Mouse (Mus musculus) forebrain, embryonic 16.5 days (tissue): ENCODE measurements around the gene Ehd4. TPM values are rescaled to one million over a fixed set of nuclear protein-coding genes. Genes with fewer than 3 reads are reported as not detected.

Experiments used
- ATAC-seq: fragments of 200-750 bp; cut with Nextera tagmentation; 2 replicates; pipeline ENCODE4 v1.8.0; 2017; ENCODE audit warnings: mild to moderate bottlenecking, moderate library complexity
- H3K27ac ChIP-seq: fragments of 300-500 bp; sonication (generic); 2 replicates; pipeline ENCODE4 v1.5.1; 2014; ENCODE audit warnings: low read length, control low read depth
- H3K27me3 ChIP-seq: fragments of 300-500 bp; sonication (generic); replicated peaks from 2 replicates; pipeline ENCODE4 v1.6.1; 2014; ENCODE audit warnings: low read length; ENCODE audit not compliant: control insufficient read depth, insufficient read depth
- H3K36me3 ChIP-seq: fragments of 300-500 bp; sonication (generic); 2 replicates; pipeline ENCODE4 v1.6.1; 2014; ENCODE audit not compliant: control insufficient read depth, insufficient read depth
- H3K4me1 ChIP-seq: fragments of 300-500 bp; sonication (generic); replicated peaks from 2 replicates; pipeline ENCODE4 v1.6.1; 2014; ENCODE audit warnings: low read length; ENCODE audit not compliant: control insufficient read depth, insufficient read depth
- H3K4me2 ChIP-seq: fragments of 300-500 bp; sonication (generic); 2 replicates; pipeline ENCODE4 v1.6.1; 2014; ENCODE audit warnings: mild to moderate bottlenecking, low read length, control low read depth
- H3K4me3 ChIP-seq: fragments of 300-500 bp; sonication (generic); replicated peaks from 2 replicates; pipeline ENCODE4 v1.5.1; 2014; ENCODE audit warnings: mild to moderate bottlenecking, low read length, control low read depth
- H3K9ac ChIP-seq: fragments of 300-500 bp; sonication (generic); replicated peaks from 2 replicates; pipeline ENCODE4 v1.6.1; 2014; ENCODE audit warnings: low read depth, low read length, control low read depth
- H3K9me3 ChIP-seq: fragments of 300-500 bp; sonication (generic); 2 replicates; pipeline ENCODE4 v1.6.1; 2016; ENCODE audit warnings: low read length; ENCODE audit not compliant: control insufficient read depth
- WGBS: fragments of 180-500 bp; shearing (Covaris S2); extraction: QIAGEN DNeasy Blood & Tissue Kit; methylation state at CpG from one replicate; pipeline ENCODE4 v1.1.7; 2014; 5-methylcytosine and 5-hydroxymethylcytosine counted together
- polyA plus RNA-seq: library from polyadenylated mRNA; unstranded; fragments of >200 nt; fragmentation: Nextera tagmentation; extraction: Ambion mirVana; gene quantifications from 2 replicates; pipeline ENCODE4 v1.2.1, GENCODE M21; 2015

Gene Ehd4
- polyA plus RNA-seq, 1 experiment from 2014 or later: 9.7 TPM

DNA sequence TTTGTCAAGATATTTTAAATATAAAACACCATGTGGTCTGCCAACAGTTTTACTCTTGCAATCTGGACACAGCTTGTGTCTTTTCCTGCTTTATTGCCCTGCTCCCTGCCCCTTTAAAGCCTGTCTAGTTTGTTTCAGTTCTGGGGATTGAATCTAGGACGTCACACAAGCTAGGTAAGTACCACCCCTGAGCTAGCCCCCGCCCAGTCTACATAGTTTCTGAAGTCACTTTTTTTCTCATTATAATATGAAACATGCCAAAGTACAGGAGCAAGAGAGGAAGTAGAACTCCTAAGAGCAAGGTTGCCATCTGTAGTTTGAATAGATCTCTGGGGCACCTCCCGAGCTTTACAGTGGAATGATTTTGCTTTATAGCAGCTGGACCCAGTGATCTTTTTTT lies 3.8 kb downstream of the Ehd4 start:
- Histone ChIP-seq H3K27me3 (no peaks in the 10 kb centered on the region), H3K4me1 (peaks cover 9% of the 10 kb centered on the region), H3K36me3 (no peaks in the 10 kb centered on the region), H3K9ac (no peak overlapping the region), H3K4me3 (no peak overlapping the region), H3K27ac (no peak overlapping the region), H3K4me2 (no peak overlapping the region), H3K9me3 (no peaks in the 10 kb centered on the region)
- no peak for ATAC-seq
- 85% methylated on average over 3 of the region's 3 CpGs for WGBS

DNA sequence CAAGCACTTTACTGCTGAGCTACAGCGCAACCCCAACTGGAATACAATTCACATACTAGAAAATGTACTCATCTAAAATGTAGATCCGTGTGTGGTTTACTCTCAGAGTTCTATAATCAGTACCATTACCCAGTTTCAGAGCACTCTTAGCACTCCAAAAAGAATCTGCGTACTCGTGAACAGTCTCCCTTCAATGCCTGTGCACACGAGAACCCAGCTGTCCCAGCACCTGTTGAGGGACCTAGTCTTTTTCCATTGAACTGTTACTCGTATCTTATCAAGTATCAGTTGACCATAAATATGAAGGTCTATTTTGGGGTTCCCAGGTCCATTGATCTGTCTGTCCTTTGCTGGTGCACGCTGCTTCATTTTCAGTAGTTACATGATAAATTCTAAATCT lies 4.8 kb downstream of the Ehd4 start:
- H3K4me2 ChIP-seq: no peak overlapping the region
- no peaks in the 10 kb centered on the region for H3K36me3 ChIP-seq
- no peaks in the 10 kb centered on the region for H3K9me3 ChIP-seq
- H3K4me1 ChIP-seq: peaks cover 5% of the 10 kb centered on the region
- no peak overlapping the region for H3K27ac ChIP-seq
- H3K9ac ChIP-seq: no peak overlapping the region
- no peak overlapping the region for H3K4me3 ChIP-seq
- 86% methylated on average over 7 of the region's 7 CpGs for WGBS
- ATAC-seq: no peak
- no peaks in the 10 kb centered on the region for H3K27me3 ChIP-seq

DNA sequence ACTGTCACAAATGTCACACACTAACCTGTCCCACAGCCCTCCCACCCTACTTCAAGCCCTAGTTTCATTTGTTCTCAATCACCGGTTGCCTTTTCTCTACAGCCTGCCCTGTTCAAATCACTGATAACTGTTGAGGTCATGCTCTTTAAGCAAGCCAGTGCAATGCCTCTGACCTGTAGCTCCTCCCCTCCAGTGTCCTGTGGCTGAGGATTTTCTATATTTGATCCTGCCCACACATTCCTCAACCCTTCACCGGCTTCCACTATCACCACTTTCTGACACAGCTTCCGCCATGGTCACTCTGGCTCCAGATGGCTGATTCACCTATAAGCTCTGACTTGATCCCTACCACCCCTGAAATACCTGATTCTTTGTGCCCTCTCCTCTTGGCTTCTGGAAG lies 6.4 kb downstream of the Ehd4 start:
- H3K4me1 ChIP-seq: no peaks in the 10 kb centered on the region
- H3K4me3 ChIP-seq: no peak overlapping the region
- no peaks in the 10 kb centered on the region for H3K36me3 ChIP-seq
- no peak overlapping the region for H3K27ac ChIP-seq
- no peaks in the 10 kb centered on the region for H3K27me3 ChIP-seq
- no peak overlapping the region for H3K9ac ChIP-seq
- no peak for ATAC-seq
- H3K4me2 ChIP-seq: no peak overlapping the region
- no peaks in the 10 kb centered on the region for H3K9me3 ChIP-seq
- WGBS: 93% methylated on average over 3 of the region's 3 CpGs

- Histone ChIP-seq H3K4me1 (no peaks in the 10 kb centered on the region), H3K27ac (no peak overlapping the region), H3K4me2 (no peak overlapping the region), H3K4me3 (no peak overlapping the region), H3K36me3 (no peaks in the 10 kb centered on the region), H3K9ac (no peak overlapping the region), H3K9me3 (no peaks in the 10 kb centered on the region), H3K27me3 (no peaks in the 10 kb centered on the region)
- 60% methylated on average over 2 of the region's 2 CpGs for WGBS
- ATAC-seq: no peak
These were observed 7.0 kb downstream of the Ehd4 start for GRCm38 (mm10) chr2:120147364-120147763.

DNA sequence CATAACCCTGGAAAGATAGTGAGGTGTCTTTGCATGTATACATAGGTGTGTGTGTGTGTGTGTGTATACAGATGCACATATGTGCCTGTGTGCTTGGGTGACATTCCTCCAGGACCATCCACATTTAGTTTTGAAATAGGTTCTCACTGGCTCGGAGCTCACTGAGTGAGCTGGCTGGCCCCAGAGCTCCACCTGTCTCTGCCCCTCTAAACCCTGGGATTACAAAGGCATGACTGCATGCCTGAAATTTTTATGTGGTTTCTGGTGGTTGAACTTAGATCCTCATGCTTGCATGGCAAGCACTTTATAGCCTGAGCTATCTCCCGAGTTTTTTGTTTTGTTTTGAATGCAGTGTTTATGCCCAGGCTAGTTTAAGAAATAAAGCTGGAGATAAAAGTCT lies 7.9 kb downstream of the Ehd4 start:
- no peak overlapping the region for H3K4me2 ChIP-seq
- H3K4me3 ChIP-seq: no peak overlapping the region
- H3K4me1 ChIP-seq: no peaks in the 10 kb centered on the region
- no peaks in the 10 kb centered on the region for H3K36me3 ChIP-seq
- no peaks in the 10 kb centered on the region for H3K27me3 ChIP-seq
- H3K27ac ChIP-seq: no peak overlapping the region
- no peak for ATAC-seq
- 80% methylated on average over 2 of the region's 2 CpGs for WGBS
- no peak overlapping the region for H3K9ac ChIP-seq
- no peaks in the 10 kb centered on the region for H3K9me3 ChIP-seq

GRCm38 (mm10) chr2:120144390-120144789 lies 10.0 kb downstream of the Ehd4 start:
- H3K27ac ChIP-seq: no peak overlapping the region
- H3K4me3 ChIP-seq: no peak overlapping the region
- no peak overlapping the region for H3K4me2 ChIP-seq
- H3K27me3 ChIP-seq: no peaks in the 10 kb centered on the region
- H3K9ac ChIP-seq: no peak overlapping the region
- WGBS: 86% methylated on average over 4 of the region's 4 CpGs
- no peak for ATAC-seq
- H3K4me1 ChIP-seq: no peaks in the 10 kb centered on the region
- no peaks in the 10 kb centered on the region for H3K36me3 ChIP-seq
- no peaks in the 10 kb centered on the region for H3K9me3 ChIP-seq

DNA sequence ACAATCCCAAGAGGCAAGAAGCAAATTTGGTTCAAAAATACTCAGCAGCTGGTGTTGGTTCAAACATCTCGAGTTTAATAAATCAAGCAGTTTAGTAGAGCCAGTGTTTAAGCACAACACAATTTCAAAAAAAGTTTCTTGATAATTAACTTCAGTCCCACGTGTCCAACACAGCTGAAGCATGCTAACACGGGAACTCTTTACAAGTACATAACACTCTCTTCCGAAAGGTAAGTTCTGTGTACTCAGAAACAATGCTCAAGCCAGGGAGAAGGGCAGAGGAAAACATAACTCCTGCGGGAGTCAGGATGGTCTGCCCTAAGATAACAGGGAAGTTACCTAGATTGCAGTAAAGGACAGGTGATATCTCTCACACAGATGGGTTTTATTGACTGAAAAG lies 12.1 kb downstream of the Ehd4 start:
- no peak overlapping the region for H3K9ac ChIP-seq
- no peak overlapping the region for H3K27ac ChIP-seq
- H3K36me3 ChIP-seq: no peaks in the 10 kb centered on the region
- no peak overlapping the region for H3K4me2 ChIP-seq
- no peak overlapping the region for H3K4me3 ChIP-seq
- H3K4me1 ChIP-seq: no peaks in the 10 kb centered on the region
- WGBS: 83% methylated on average over 5 of the region's 5 CpGs
- no peak for ATAC-seq
- H3K27me3 ChIP-seq: no peaks in the 10 kb centered on the region
- no peaks in the 10 kb centered on the region for H3K9me3 ChIP-seq

DNA sequence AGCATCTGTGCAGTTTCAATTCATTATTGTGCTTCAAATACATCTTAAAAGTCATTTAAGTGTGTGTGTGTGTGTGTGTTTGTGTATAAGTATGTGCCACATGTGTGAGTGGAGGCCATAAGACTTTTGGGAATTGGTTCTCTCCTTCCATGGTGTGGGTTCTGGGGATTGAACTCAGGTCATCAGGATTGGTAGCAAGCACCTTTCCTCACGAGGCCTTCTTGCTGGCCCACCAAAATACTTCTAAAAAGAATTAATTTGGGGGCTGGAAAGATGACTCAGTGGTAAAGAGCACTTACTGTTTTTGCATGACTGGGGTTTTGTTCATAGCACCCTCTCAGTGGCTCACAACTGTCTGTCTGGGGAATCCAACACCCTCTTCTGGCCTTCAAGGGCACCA lies 12.7 kb downstream of the Ehd4 start:
- H3K27me3 ChIP-seq: no peaks in the 10 kb centered on the region
- H3K27ac ChIP-seq: no peak overlapping the region
- H3K4me2 ChIP-seq: no peak overlapping the region
- H3K9me3 ChIP-seq: no peaks in the 10 kb centered on the region
- no peak overlapping the region for H3K4me3 ChIP-seq
- no peak overlapping the region for H3K9ac ChIP-seq
- 77% methylated on average over 1 of the region's 1 CpGs for WGBS
- no peaks in the 10 kb centered on the region for H3K4me1 ChIP-seq
- ATAC-seq: no peak
- H3K36me3 ChIP-seq: no peaks in the 10 kb centered on the region

DNA sequence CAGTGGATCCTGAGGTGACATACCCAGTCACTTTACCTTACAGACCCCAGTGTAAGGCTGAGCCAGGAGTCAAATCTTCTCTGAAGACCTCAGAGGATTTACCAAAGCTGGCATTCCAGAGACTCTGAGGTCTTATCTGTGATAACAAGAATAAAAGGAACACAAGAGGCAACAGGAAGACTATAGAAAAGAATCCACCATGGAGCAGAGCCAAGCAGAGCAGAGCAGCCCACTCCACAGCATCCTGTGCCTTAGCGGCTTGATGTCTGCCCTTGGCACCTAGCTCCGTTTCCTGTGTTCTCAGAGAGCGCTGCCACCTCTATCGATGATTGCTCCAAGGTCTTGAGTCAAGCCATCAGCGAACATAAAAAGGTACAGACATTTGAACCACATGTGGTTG lies 14.1 kb downstream of the Ehd4 start:
- WGBS: 91% methylated on average over 5 of the region's 5 CpGs
- Histone ChIP-seq H3K27ac (no peak overlapping the region), H3K36me3 (no peaks in the 10 kb centered on the region), H3K27me3 (no peaks in the 10 kb centered on the region), H3K9ac (no peak overlapping the region), H3K4me2 (no peak overlapping the region), H3K4me1 (no peaks in the 10 kb centered on the region), H3K4me3 (no peak overlapping the region), H3K9me3 (no peaks in the 10 kb centered on the region)
- no peak for ATAC-seq

- no peaks in the 10 kb centered on the region for H3K4me1 ChIP-seq
- H3K4me3 ChIP-seq: no peak overlapping the region
- H3K36me3 ChIP-seq: no peaks in the 10 kb centered on the region
- ATAC-seq: no peak
- H3K4me2 ChIP-seq: no peak overlapping the region
- H3K9ac ChIP-seq: no peak overlapping the region
- H3K9me3 ChIP-seq: no peaks in the 10 kb centered on the region
- no peak overlapping the region for H3K27ac ChIP-seq
- 83% methylated on average over 1 of the region's 1 CpGs for WGBS
- no peaks in the 10 kb centered on the region for H3K27me3 ChIP-seq
These were observed 15.3 kb downstream of the Ehd4 start for GRCm38 (mm10) chr2:120139091-120139490.
